Mouse (Mus musculus): ENCODE data around the gene Slc7a7.

- TF ChIP-seq ZMIZ1 (IDR thresholded peaks at IDR 0.05; ENCODE audit: low read depth, low read length) (no peak), MAFK (IDR thresholded peaks at IDR 0.05; ENCODE audit: borderline replicate concordance, low read depth, low read length) (no peak), HCFC1 (IDR thresholded peaks at IDR 0.05; ENCODE audit: low read depth, low read length) (no peak), POLR2A (IDR thresholded peaks at IDR 0.05; ENCODE audit: control insufficient read depth in 1 of 2, insufficient read depth in 1 of 2, low read depth in 1 of 2, low read length in 2 of 2, poor library complexity in 1 of 2) (no peak), POLR2AphosphoS2 (IDR thresholded peaks at IDR 0.05; ENCODE audit: low read length) (no peak), TAL1 (IDR thresholded peaks at IDR 0.05; ENCODE audit: low read length) (no peak)
Observed at GRCm38 (mm10) chr14:54380616-54381015, 37.0 kb downstream of the Slc7a7 start.
